Mouse (Mus musculus): ENCODE measurements around the gene Syngr2. TPM values are rescaled to one million over a fixed set of nuclear protein-coding genes. Genes with fewer than 3 reads are reported as not detected.

Syngr2 gene
- polyA plus RNA-seq, 1 experiment from 2014 or later = 85.7 TPM

DNA sequence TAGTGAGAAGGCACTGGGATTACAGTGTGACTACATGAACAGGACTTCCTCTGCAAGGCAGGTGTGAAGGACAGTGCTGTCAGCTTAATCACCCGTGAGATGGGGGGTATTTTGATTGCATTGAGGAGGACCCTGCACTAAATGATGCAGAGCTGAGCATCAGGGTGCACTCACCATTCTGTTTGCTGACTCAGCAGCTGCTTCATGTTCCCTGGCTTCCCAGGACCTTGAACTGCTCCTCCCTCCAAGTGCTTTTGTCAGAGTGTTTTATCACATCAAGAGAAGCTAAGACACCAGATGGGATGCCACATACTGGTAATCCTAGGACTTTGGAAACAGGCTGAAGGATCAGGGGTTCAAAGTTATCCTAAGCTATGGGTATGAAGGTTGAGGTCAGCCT, 46.5 kb downstream of the Syngr2 start:
- WGBS = 56% methylated on average over 1 of the region's 1 CpGs
- H3K27ac ChIP-seq (ENCODE audit: low read depth, low read length) = no peak overlapping the region
- ATAC-seq (ENCODE audit: low FRiP score, low TSS enrichment) = no peak

DNA sequence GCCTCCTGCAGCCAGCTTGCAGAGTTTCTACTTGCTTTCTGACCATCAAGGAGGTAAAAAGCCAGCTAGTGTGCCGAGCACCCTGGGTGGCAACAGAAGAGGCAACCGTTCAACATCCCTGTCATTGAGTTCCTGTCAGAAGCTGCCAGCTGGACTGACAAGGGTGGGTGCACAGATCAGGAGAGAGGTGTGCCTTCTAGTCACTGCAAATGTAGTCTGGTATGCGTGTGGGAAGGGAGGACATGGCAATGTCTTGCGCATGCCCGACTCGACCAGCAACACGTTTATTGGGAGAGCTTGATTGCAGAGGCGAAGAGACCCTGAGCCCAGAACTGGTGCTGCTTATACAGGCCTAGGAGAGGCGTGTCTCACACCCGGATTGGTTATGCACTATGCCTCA, 48.0 kb downstream of the Syngr2 start:
- Histone ChIP-seq H3K27me3 (ENCODE audit: control insufficient read depth, insufficient read depth, low read length) (peaks cover 18% of the 10 kb centered on the region), H3K27ac (ENCODE audit: low read depth, low read length) (no peak overlapping the region), H3K36me3 (ENCODE audit: control insufficient read depth, insufficient read depth, low read length) (peaks cover 49% of the 10 kb centered on the region), H3K4me1 (ENCODE audit: control insufficient read depth, insufficient read depth, low read length) (0 out of 2 replicates have a peak, but pooled peaks cover 8% of the 10 kb centered on the region), H3K4me3 (ENCODE audit: low read length) (no peak overlapping the region), H3K4me2 (replicated peaks; ENCODE audit: low read depth, low read length) (no peak overlapping the region), H3K9ac (ENCODE audit: low read depth, low read length) (no peak overlapping the region), H3K9me3 (ENCODE audit: control insufficient read depth, low read length) (0 out of 2 replicates have a peak, but pooled peaks cover 2% of the 10 kb centered on the region)
- ATAC-seq (ENCODE audit: low FRiP score, low TSS enrichment) = no peak
- WGBS = 89% methylated on average over 10 of the region's 10 CpGs

More for the DNA sequence above, 46.5 kb downstream of the Syngr2 start:
- 0 out of 2 replicates have a peak, but pooled peaks cover 2% of the 10 kb centered on the region for H3K9me3 ChIP-seq (ENCODE audit: control insufficient read depth, low read length)
- no peak overlapping the region for H3K4me2 ChIP-seq (replicated peaks; ENCODE audit: low read depth, low read length)
- peaks cover 13% of the 10 kb centered on the region for H3K27me3 ChIP-seq (ENCODE audit: control insufficient read depth, insufficient read depth, low read length)
- no peak overlapping the region for H3K4me3 ChIP-seq (ENCODE audit: low read length)
- 0 out of 2 replicates have a peak, but pooled peaks cover 8% of the 10 kb centered on the region for H3K4me1 ChIP-seq (ENCODE audit: control insufficient read depth, insufficient read depth, low read length)
- H3K9ac ChIP-seq (ENCODE audit: low read depth, low read length) = no peak overlapping the region
- H3K36me3 ChIP-seq (ENCODE audit: control insufficient read depth, insufficient read depth, low read length) = peaks cover 56% of the 10 kb centered on the region

DNA sequence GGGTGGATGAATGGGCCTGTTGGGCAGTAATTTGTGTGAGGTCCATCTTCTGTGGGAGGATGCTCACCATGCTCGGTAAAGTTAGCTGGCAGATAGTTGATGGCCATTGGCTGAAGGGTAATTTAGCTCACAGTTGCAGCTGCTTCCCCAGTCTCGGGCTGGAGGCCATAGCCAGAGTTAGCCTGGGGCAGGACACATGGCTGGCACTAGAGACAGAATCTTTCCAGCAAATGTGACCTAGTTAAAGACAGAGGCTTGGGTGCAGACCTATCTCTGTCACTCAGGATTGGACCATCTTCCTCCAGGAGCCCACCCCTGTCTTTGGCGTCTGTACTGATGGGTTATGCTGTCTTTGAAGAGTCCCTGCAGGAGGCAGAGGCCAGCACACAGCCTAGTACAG, 48.9 kb downstream of the Syngr2 start:
- WGBS = 35% methylated on average over 3 of the region's 3 CpGs
- Histone ChIP-seq H3K27ac (ENCODE audit: low read depth, low read length) (no peak overlapping the region), H3K4me1 (ENCODE audit: control insufficient read depth, insufficient read depth, low read length) (0 out of 2 replicates have a peak, but pooled peaks cover 8% of the 10 kb centered on the region), H3K36me3 (ENCODE audit: control insufficient read depth, insufficient read depth, low read length) (peaks cover 40% of the 10 kb centered on the region), H3K9ac (ENCODE audit: low read depth, low read length) (no peak overlapping the region), H3K9me3 (ENCODE audit: control insufficient read depth, low read length) (0 out of 2 replicates have a peak, but pooled peaks cover 2% of the 10 kb centered on the region), H3K4me3 (ENCODE audit: low read length) (no peak overlapping the region), H3K27me3 (ENCODE audit: control insufficient read depth, insufficient read depth, low read length) (peaks cover 18% of the 10 kb centered on the region), H3K4me2 (replicated peaks; ENCODE audit: low read depth, low read length) (no peak overlapping the region)
- ATAC-seq (ENCODE audit: low FRiP score, low TSS enrichment) = no peak

DNA sequence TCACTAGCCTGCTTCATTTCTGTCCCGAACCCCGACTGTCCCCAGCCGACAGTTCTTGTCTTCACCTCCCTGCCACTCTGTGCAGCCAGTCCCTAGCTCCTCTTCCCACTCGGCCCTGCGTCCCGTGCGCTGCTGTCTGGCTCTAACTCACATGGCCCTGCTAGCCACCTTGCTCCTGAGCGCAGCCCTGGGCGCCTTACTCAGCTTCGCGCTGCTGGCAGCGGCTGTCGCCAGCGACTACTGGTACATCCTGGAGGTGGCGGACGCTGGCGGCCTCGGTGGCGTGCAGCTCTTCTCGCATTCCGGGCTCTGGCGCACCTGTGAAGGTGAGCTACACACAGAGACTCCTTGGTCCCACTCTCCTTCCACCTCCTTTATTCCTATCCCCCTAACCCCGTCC, 51.1 kb downstream of the Syngr2 start, which contains the start of gene Tmem235:
Tmem235 (plus strand) TSS at position 152 of the 400 bp plus-strand sequence.
- WGBS = 3% methylated on average over 23 of the region's 23 CpGs
- H3K9ac ChIP-seq (ENCODE audit: low read depth, low read length) = peak within 1 kb of the TSS; percentile 45
- peaks cover 20% of the 10 kb centered on the region for H3K36me3 ChIP-seq (ENCODE audit: control insufficient read depth, insufficient read depth, low read length)
- peaks cover 18% of the 10 kb centered on the region for H3K27me3 ChIP-seq (ENCODE audit: control insufficient read depth, insufficient read depth, low read length)
- H3K4me1 ChIP-seq (ENCODE audit: control insufficient read depth, insufficient read depth, low read length) = peaks cover 12% of the 10 kb centered on the region; the same call in 1 of the 2 replicates
- 0 out of 2 replicates have a peak, but pooled peaks cover 2% of the 10 kb centered on the region for H3K9me3 ChIP-seq (ENCODE audit: control insufficient read depth, low read length)
- no peak within 1 kb of the TSS for H3K27ac ChIP-seq (ENCODE audit: low read depth, low read length)
- H3K4me2 ChIP-seq (replicated peaks; ENCODE audit: low read depth, low read length) = peak within 1 kb of the TSS; percentile 32
- H3K4me3 ChIP-seq (ENCODE audit: low read length) = peak within 1 kb of the TSS; percentile 10; the same call in 1 of the 2 replicates
- ATAC-seq (ENCODE audit: low FRiP score, low TSS enrichment) = no peak

DNA sequence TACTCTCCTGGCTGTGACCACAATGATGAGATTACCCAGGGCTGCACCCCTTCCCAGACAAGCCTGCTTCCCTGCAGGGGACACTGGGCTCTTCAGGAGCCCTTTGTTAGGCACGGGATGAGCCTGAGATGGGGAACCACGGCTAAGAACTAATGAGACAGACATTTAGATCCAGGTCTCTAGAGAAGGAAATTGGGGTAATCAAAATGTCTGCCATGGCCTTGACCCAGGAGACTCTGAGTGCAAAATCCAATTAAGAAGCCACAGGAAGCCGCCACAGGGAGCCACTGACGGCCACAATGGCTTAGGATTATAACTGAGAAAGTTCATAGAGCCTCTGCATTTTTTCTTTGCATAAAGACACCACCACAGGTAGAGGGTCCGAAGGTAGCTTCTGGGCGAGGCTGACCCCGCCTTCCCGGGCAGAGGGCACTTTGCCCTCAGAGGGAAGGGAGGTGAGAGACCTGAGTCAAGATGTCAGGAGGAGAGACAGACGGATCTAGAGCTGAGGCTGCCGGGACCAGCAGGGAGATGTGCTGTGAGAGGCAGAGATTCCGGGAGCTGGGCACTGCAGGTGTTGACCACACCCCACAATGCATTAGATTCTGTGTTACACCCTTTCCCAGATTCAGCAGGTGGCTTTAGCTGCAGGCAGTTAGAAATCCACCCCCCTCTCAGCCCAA, 53.8 kb downstream of the Syngr2 start:
- Histone ChIP-seq H3K27me3 (ENCODE audit: control insufficient read depth, insufficient read depth, low read length) (peaks cover 18% of the 10 kb centered on the region), H3K9ac (ENCODE audit: low read depth, low read length) (no peak overlapping the region), H3K4me1 (ENCODE audit: control insufficient read depth, insufficient read depth, low read length) (peaks cover 19% of the 10 kb centered on the region; the same call in 1 of the 2 replicates), H3K36me3 (ENCODE audit: control insufficient read depth, insufficient read depth, low read length) (no peaks in the 10 kb centered on the region), H3K4me2 (replicated peaks; ENCODE audit: low read depth, low read length) (no peak overlapping the region), H3K27ac (ENCODE audit: low read depth, low read length) (no peak overlapping the region), H3K9me3 (ENCODE audit: control insufficient read depth, low read length) (no peaks in the 10 kb centered on the region), H3K4me3 (ENCODE audit: low read length) (no peak overlapping the region)
- WGBS = 35% methylated on average over 11 of the region's 11 CpGs
- ATAC-seq (ENCODE audit: low FRiP score, low TSS enrichment) = no peak

Other genes with a start within 250 kb of the Syngr2 start
- 11.5 and 13.2 TPM in 2 replicates for gene Tnrc6c, start 155.4 kb upstream of the Syngr2 start, polyA plus RNA-seq (2014; fragmentation: Nextera tagmentation; extraction: Ambion mirVana)
- 1.3 and 3.4 TPM in 2 replicates for gene Tmc8, start 27.6 kb upstream of the Syngr2 start, polyA plus RNA-seq (2014; fragmentation: Nextera tagmentation; extraction: Ambion mirVana)
- gene Tmc6, start 27.5 kb upstream of the Syngr2 start, polyA plus RNA-seq (2014; fragmentation: Nextera tagmentation; extraction: Ambion mirVana) = 22.6 and 27.2 TPM in 2 replicates
- not detected in 2 replicates for gene 6030468B19Rik, start 12.0 kb upstream of the Syngr2 start, polyA plus RNA-seq (2014; fragmentation: Nextera tagmentation; extraction: Ambion mirVana)
- 0.58 and 0.59 TPM in 2 replicates for gene Gm20708, start within 50 bp of the Syngr2 start, polyA plus RNA-seq (2014; fragmentation: Nextera tagmentation; extraction: Ambion mirVana)
- 3.6 and 4.1 TPM in 2 replicates for gene Afmid, start 16.3 kb downstream of the Syngr2 start, polyA plus RNA-seq (2014; fragmentation: Nextera tagmentation; extraction: Ambion mirVana)
- 129 and 174 TPM in 2 replicates for gene Tk1, start 16.4 kb downstream of the Syngr2 start, polyA plus RNA-seq (2014; fragmentation: Nextera tagmentation; extraction: Ambion mirVana)
- gene Birc5, start 39.6 kb downstream of the Syngr2 start, polyA plus RNA-seq (2014; fragmentation: Nextera tagmentation; extraction: Ambion mirVana) = 350 and 420 TPM in 2 replicates
- not detected in 2 replicates for gene Tmem235, start 51.1 kb downstream of the Syngr2 start, polyA plus RNA-seq (2014; fragmentation: Nextera tagmentation; extraction: Ambion mirVana)
- 4.3 and 5.1 TPM in 2 replicates for gene Tha1, start 63.8 kb downstream of the Syngr2 start, polyA plus RNA-seq (2014; fragmentation: Nextera tagmentation; extraction: Ambion mirVana)
- 6.7 and 9.6 TPM in 2 replicates for gene Socs3, start 160.4 kb downstream of the Syngr2 start, polyA plus RNA-seq (2014; fragmentation: Nextera tagmentation; extraction: Ambion mirVana)
- gene Pgs1, start 176.6 kb downstream of the Syngr2 start, polyA plus RNA-seq (2014; fragmentation: Nextera tagmentation; extraction: Ambion mirVana) = 30.0 and 37.5 TPM in 2 replicates

Measured in kidney, embryonic 14.5 days (tissue).